Mouse (Mus musculus) hindbrain, embryonic 14.5 days (tissue): ENCODE data around the gene Rps6kc1. TPM values are rescaled to one million over a fixed set of nuclear protein-coding genes. Genes with fewer than 3 reads are reported as not detected.

Experiments
- ATAC-seq: fragments of 200-750 bp; cut with Nextera tagmentation; 2 replicates; pipeline ENCODE4 v1.8.0; 2017; ENCODE audit warnings: moderate number of reproducible peaks, mild to moderate bottlenecking, moderate TSS enrichment, moderate library complexity; ENCODE audit not compliant: low FRiP score
- DNase-seq: peaks from one replicate; pipeline ENCODE4 v3.0.0-alpha.2; 2015; ENCODE audit warnings: low spot score
- H3K27ac ChIP-seq: fragments of 300-500 bp; sonication (generic); 2 replicates; pipeline ENCODE4 v1.5.1; 2014; ENCODE audit warnings: mild to moderate bottlenecking, moderate library complexity
- H3K27me3 ChIP-seq: fragments of 300-500 bp; sonication (generic); 2 replicates; pipeline ENCODE4 v1.6.1; 2014; ENCODE audit warnings: mild to moderate bottlenecking, low read length, mixed read lengths; ENCODE audit not compliant: control insufficient read depth, insufficient read depth
- H3K36me3 ChIP-seq: fragments of 300-500 bp; sonication (generic); replicated peaks from 2 replicates; pipeline ENCODE4 v1.6.1; 2014; ENCODE audit not compliant: control insufficient read depth, insufficient read depth
- H3K4me1 ChIP-seq: fragments of 300-500 bp; sonication (generic); replicated peaks from 2 replicates; pipeline ENCODE4 v1.6.1; 2014; ENCODE audit warnings: antibody characterized with exemption, low read length, mixed read lengths; ENCODE audit not compliant: control insufficient read depth, insufficient read depth
- H3K4me2 ChIP-seq: fragments of 300-500 bp; sonication (generic); replicated peaks from 2 replicates; pipeline ENCODE4 v1.6.1; 2014; ENCODE audit warnings: mild to moderate bottlenecking, moderate library complexity
- H3K4me3 ChIP-seq: fragments of 300-500 bp; sonication (generic); replicated peaks from 2 replicates; pipeline ENCODE4 v1.5.1; 2014; ENCODE audit warnings: mild to moderate bottlenecking, low read length
- H3K9ac ChIP-seq: fragments of 300-500 bp; sonication (generic); 2 replicates; pipeline ENCODE4 v1.6.1; 2014
- H3K9me3 ChIP-seq: fragments of 300-500 bp; sonication (generic); 2 replicates; pipeline ENCODE4 v1.6.1; 2016; ENCODE audit warnings: low read length; ENCODE audit not compliant: control insufficient read depth
- WGBS: fragments of 180-500 bp; shearing (Covaris S2); extraction: QIAGEN DNeasy Blood & Tissue Kit; methylation state at CpG from one replicate; pipeline ENCODE4 v1.1.7; 2014; 5-methylcytosine and 5-hydroxymethylcytosine counted together
- polyA plus RNA-seq: library from polyadenylated mRNA; unstranded; fragments of >200 nt; fragmentation: Nextera tagmentation; extraction: Ambion mirVana; gene quantifications from 2 replicates; pipeline ENCODE4 v1.2.1, GENCODE M21; 2014

The Rps6kc1 gene
- polyA plus RNA-seq, 1 experiment from 2014 or later: 27.7 TPM

GRCm38 (mm10) chr1:190767621-190768020 is 143.9 kb downstream of the Rps6kc1 start:
- DNase-seq (no peak), ATAC-seq (no peak)
- no peak overlapping the region for H3K27ac ChIP-seq
- H3K4me3 ChIP-seq: no peak overlapping the region
- no peak overlapping the region for H3K9ac ChIP-seq
- H3K4me2 ChIP-seq: no peak overlapping the region
- H3K9me3 ChIP-seq: 0 out of 2 replicates have a peak, but pooled peaks cover 5% of the 10 kb centered on the region
- no peaks in the 10 kb centered on the region for H3K27me3 ChIP-seq
- WGBS: 73% methylated on average over 8 of the region's 8 CpGs
- peaks cover 1% of the 10 kb centered on the region; the same call in 1 of the 2 replicates for H3K36me3 ChIP-seq
- H3K4me1 ChIP-seq: no peaks in the 10 kb centered on the region

- ATAC-seq (no peak), DNase-seq (no peak)
- WGBS: 97% methylated on average over 2 of the region's 2 CpGs
- no peak overlapping the region for H3K27ac ChIP-seq
- H3K4me2 ChIP-seq: no peak overlapping the region
- H3K9ac ChIP-seq: no peak overlapping the region
- H3K4me1 ChIP-seq: no peaks in the 10 kb centered on the region
- H3K36me3 ChIP-seq: no peaks in the 10 kb centered on the region
- H3K9me3 ChIP-seq: 0 out of 2 replicates have a peak, but pooled peaks cover 5% of the 10 kb centered on the region
- no peaks in the 10 kb centered on the region for H3K27me3 ChIP-seq
- no peak overlapping the region for H3K4me3 ChIP-seq
Measured at GRCm38 (mm10) chr1:190766800-190767199, 144.8 kb downstream of the Rps6kc1 start.

- peak overlapping the region; percentile 50 for H3K27ac ChIP-seq
- peak; percentile 51 for DNase-seq
Measured at GRCm38 (mm10) chr1:190763756-190764155, 147.8 kb downstream of the Rps6kc1 start.

GRCm38 (mm10) chr1:190761786-190762185 is 149.8 kb downstream of the Rps6kc1 start:
- no peaks in the 10 kb centered on the region for H3K27me3 ChIP-seq
- no peaks in the 10 kb centered on the region for H3K4me1 ChIP-seq
- H3K9ac ChIP-seq: no peak overlapping the region
- 0 out of 2 replicates have a peak, but pooled peaks cover 5% of the 10 kb centered on the region for H3K9me3 ChIP-seq
- no peak overlapping the region for H3K4me3 ChIP-seq
- WGBS: 44% methylated on average over 5 of the region's 5 CpGs
- H3K27ac ChIP-seq: no peak overlapping the region
- ATAC-seq (no peak), DNase-seq (peak; percentile 55)
- no peaks in the 10 kb centered on the region for H3K36me3 ChIP-seq
- H3K4me2 ChIP-seq: no peak overlapping the region

More at GRCm38 (mm10) chr1:190763756-190764155, 147.8 kb downstream of the Rps6kc1 start:
- Histone ChIP-seq H3K9ac (no peak overlapping the region), H3K27me3 (no peaks in the 10 kb centered on the region), H3K4me3 (no peak overlapping the region), H3K36me3 (no peaks in the 10 kb centered on the region), H3K4me1 (no peaks in the 10 kb centered on the region), H3K9me3 (0 out of 2 replicates have a peak, but pooled peaks cover 5% of the 10 kb centered on the region), H3K4me2 (no peak overlapping the region)
- WGBS: 71% methylated on average over 10 of the region's 10 CpGs
- ATAC-seq: no peak

GRCm38 (mm10) chr1:190757899-190758298 is 153.7 kb downstream of the Rps6kc1 start:
- no peaks in the 10 kb centered on the region for H3K4me1 ChIP-seq
- no peak overlapping the region for H3K4me2 ChIP-seq
- no peaks in the 10 kb centered on the region for H3K27me3 ChIP-seq
- DNase-seq: no peak
- H3K9ac ChIP-seq: no peak overlapping the region
- no peak overlapping the region for H3K27ac ChIP-seq
- no peaks in the 10 kb centered on the region for H3K36me3 ChIP-seq
- no peak for ATAC-seq
- no peak overlapping the region for H3K4me3 ChIP-seq
- 59% methylated on average over 7 of the region's 8 CpGs for WGBS
- no peaks in the 10 kb centered on the region for H3K9me3 ChIP-seq

GRCm38 (mm10) chr1:190751794-190752570 is 159.6 kb downstream of the Rps6kc1 start:
- no peak for ATAC-seq
- Histone ChIP-seq H3K4me1 (no peaks in the 10 kb centered on the region), H3K27ac (no peak overlapping the region), H3K4me2 (no peak overlapping the region), H3K36me3 (no peaks in the 10 kb centered on the region), H3K9ac (no peak overlapping the region), H3K4me3 (no peak overlapping the region), H3K27me3 (no peaks in the 10 kb centered on the region), H3K9me3 (no peaks in the 10 kb centered on the region)
- no peak for DNase-seq
- WGBS: 35% methylated on average over 8 of the region's 8 CpGs

- Histone ChIP-seq H3K9ac (no peak overlapping the region), H3K27me3 (no peaks in the 10 kb centered on the region), H3K4me1 (no peaks in the 10 kb centered on the region), H3K4me3 (no peak overlapping the region), H3K4me2 (no peak overlapping the region), H3K9me3 (no peaks in the 10 kb centered on the region), H3K27ac (no peak overlapping the region), H3K36me3 (no peaks in the 10 kb centered on the region)
- WGBS: 94% methylated on average over 10 of the region's 10 CpGs
- DNase-seq (no peak), ATAC-seq (no peak)
Measured at GRCm38 (mm10) chr1:190748937-190749336, 162.6 kb downstream of the Rps6kc1 start.

- Histone ChIP-seq H3K4me1 (no peaks in the 10 kb centered on the region), H3K36me3 (no peaks in the 10 kb centered on the region), H3K9ac (no peak overlapping the region), H3K27ac (no peak overlapping the region), H3K9me3 (no peaks in the 10 kb centered on the region), H3K4me2 (no peak overlapping the region), H3K27me3 (no peaks in the 10 kb centered on the region), H3K4me3 (no peak overlapping the region)
- no peak for DNase-seq
- 79% methylated on average over 5 of the region's 5 CpGs for WGBS
- no peak for ATAC-seq
Measured at GRCm38 (mm10) chr1:190741421-190741820, 170.1 kb downstream of the Rps6kc1 start.

GRCm38 (mm10) chr1:190732803-190733202 is 178.8 kb downstream of the Rps6kc1 start:
- Histone ChIP-seq H3K4me1 (peaks cover 17% of the 10 kb centered on the region), H3K36me3 (no peaks in the 10 kb centered on the region), H3K27ac (no peak overlapping the region), H3K4me3 (no peak overlapping the region), H3K9me3 (no peaks in the 10 kb centered on the region), H3K27me3 (no peaks in the 10 kb centered on the region; the same call in 1 of the 2 replicates), H3K9ac (no peak overlapping the region), H3K4me2 (no peak overlapping the region)
- ATAC-seq (no peak), DNase-seq (no peak)
- WGBS: 76% methylated on average over 6 of the region's 6 CpGs
